Mouse (Mus musculus): ENCODE results near the gene Pard3. TPM values are rescaled to one million over a fixed set of nuclear protein-coding genes. Genes with fewer than 3 reads are reported as not detected.

Gene Pard3
- polyA plus RNA-seq, 1 experiment: 10.4 TPM

DNA sequence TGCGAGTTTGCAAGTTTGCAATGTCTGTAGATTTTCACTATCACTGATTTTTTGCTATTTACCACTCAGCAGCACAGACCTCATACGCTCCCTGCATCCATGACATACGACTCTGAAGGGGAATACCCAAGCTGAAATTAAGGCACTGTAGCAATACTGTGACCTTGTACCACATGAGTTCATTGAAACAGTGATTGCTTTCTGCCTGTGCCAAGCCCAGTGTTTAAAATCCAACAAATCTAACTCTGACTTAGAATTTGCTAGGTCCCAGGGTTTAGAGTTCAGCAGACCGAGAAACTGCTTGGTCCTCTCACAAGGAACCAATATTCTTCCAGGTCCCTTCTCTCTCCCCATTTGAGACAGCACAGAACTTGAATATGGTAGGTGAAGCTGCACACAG lies 26.7 kb downstream of the Pard3 start:
- no peaks in the 10 kb centered on the region for H3K27me3 ChIP-seq (ENCODE audit: control insufficient read depth, insufficient read depth, low read length)
- H3K36me3 ChIP-seq (ENCODE audit: control insufficient read depth, insufficient read depth, low read length): no peaks in the 10 kb centered on the region
- H3K4me1 ChIP-seq (replicated peaks; ENCODE audit: control insufficient read depth, insufficient read depth, low read length): no peaks in the 10 kb centered on the region
- no peak for DNase-seq
- H3K4me3 ChIP-seq (ENCODE audit: control insufficient read depth, insufficient read depth, low read length): no peak overlapping the region
- H3K27ac ChIP-seq (ENCODE audit: control insufficient read depth, insufficient read depth, low read length): no peak overlapping the region
- WGBS: 90% methylated on average over 4 of the region's 4 CpGs
- TF ChIP-seq POLR2A (IDR thresholded peaks at IDR 0.05; ENCODE audit: control insufficient read depth, extremely low read depth, insufficient read depth, low read length, poor library complexity) (no peak), CTCF (IDR thresholded peaks at IDR 0.05; ENCODE audit: borderline replicate concordance, control insufficient read depth, extremely low read depth, insufficient read depth, low read length, poor library complexity) (no peak)

DNA sequence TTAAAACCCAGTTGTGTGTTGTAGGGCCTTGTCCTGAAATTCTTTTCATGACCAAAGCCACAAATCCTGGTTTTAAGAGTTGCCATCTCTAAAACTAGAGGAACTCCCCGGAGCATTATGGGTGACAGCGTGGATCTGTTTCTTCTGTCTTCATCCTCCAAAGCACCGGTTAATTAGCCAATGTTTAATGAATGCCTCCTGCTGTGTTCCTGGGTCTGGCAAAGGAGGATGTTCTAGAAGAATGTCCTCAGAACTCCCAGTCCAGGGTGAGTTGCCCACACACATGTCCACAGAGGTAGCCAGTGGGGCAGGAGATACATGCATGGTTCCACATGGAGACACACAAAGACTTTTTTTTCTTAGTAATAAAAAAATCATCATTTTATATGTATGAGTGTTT lies 28.2 kb downstream of the Pard3 start:
- no peak for DNase-seq
- Histone ChIP-seq H3K4me3 (ENCODE audit: control insufficient read depth, insufficient read depth, low read length) (no peak overlapping the region), H3K4me1 (replicated peaks; ENCODE audit: control insufficient read depth, insufficient read depth, low read length) (no peaks in the 10 kb centered on the region), H3K36me3 (ENCODE audit: control insufficient read depth, insufficient read depth, low read length) (no peaks in the 10 kb centered on the region), H3K27ac (ENCODE audit: control insufficient read depth, insufficient read depth, low read length) (no peak overlapping the region), H3K27me3 (ENCODE audit: control insufficient read depth, insufficient read depth, low read length) (no peaks in the 10 kb centered on the region)
- TF ChIP-seq POLR2A (IDR thresholded peaks at IDR 0.05; ENCODE audit: control insufficient read depth, extremely low read depth, insufficient read depth, low read length, poor library complexity): no peak
- TF ChIP-seq CTCF (IDR thresholded peaks at IDR 0.05; ENCODE audit: borderline replicate concordance, control insufficient read depth, extremely low read depth, insufficient read depth, low read length, poor library complexity): no peak
- WGBS: 96% methylated on average over 3 of the region's 3 CpGs

DNA sequence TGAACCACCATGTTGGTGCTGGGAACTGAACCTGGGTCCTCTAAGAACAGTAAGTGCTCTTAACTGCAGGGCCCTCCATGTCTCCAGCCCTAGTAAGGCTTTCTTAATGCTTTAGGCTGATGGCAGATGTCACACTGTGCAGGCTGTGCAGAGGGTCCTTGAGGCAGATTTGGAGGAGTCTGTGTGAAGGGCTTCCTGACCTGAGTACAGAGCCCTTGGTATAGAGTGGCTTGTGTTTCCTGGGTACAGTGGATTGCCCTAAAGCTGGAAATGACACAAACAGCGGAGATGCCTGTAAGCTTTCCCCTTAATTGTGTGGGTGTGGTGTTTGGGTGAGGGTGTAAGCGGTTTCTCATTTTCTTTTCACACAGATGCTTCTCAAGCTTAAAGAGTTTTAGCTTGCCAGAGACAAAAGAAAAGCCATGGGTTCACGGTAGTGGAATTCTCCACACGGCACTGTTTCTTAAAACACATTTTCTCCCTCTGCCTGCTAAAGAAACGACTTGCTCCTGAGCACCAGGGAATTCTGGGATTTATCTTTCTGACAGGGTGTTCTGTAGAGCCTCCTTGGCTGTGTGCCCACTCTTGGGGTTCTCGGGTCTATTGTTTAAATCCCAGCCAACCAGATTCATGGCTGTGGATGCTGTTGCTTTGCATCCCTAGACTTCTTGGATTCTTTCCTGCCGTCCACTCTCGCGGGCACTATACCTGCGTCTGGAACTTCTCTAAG lies 28.9 kb downstream of the Pard3 start:
- TF ChIP-seq CTCF (IDR thresholded peaks at IDR 0.05; ENCODE audit: borderline replicate concordance, control insufficient read depth, extremely low read depth, insufficient read depth, low read length, poor library complexity) (no peak), POLR2A (IDR thresholded peaks at IDR 0.05; ENCODE audit: control insufficient read depth, extremely low read depth, insufficient read depth, low read length, poor library complexity) (no peak)
- Histone ChIP-seq H3K4me3 (ENCODE audit: control insufficient read depth, insufficient read depth, low read length) (no peak overlapping the region), H3K36me3 (ENCODE audit: control insufficient read depth, insufficient read depth, low read length) (no peaks in the 10 kb centered on the region), H3K27ac (ENCODE audit: control insufficient read depth, insufficient read depth, low read length) (no peak overlapping the region), H3K27me3 (ENCODE audit: control insufficient read depth, insufficient read depth, low read length) (no peaks in the 10 kb centered on the region), H3K4me1 (replicated peaks; ENCODE audit: control insufficient read depth, insufficient read depth, low read length) (no peaks in the 10 kb centered on the region)
- no peak for DNase-seq
- 39% methylated on average over 10 of the region's 10 CpGs for WGBS

DNA sequence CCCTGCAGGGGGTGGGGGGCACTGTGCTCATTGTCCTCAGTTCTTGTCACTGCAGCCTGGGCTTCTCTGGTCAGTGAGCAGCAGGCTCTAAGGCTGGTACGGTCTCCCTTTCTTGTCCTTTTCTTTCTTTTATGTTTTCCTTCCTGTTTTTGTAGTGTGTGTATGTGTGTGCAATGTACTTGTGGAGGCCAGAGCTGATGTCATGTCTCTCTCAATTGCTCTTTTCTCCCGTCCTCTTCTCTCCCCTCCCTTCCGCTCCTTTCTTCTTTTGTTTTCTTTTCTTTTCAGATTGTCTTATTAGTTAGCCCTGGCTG lies 29.4 kb downstream of the Pard3 start:
- Histone ChIP-seq H3K27ac (ENCODE audit: control insufficient read depth, insufficient read depth, low read length) (no peak overlapping the region), H3K36me3 (ENCODE audit: control insufficient read depth, insufficient read depth, low read length) (no peaks in the 10 kb centered on the region), H3K4me1 (replicated peaks; ENCODE audit: control insufficient read depth, insufficient read depth, low read length) (no peaks in the 10 kb centered on the region), H3K27me3 (ENCODE audit: control insufficient read depth, insufficient read depth, low read length) (no peaks in the 10 kb centered on the region), H3K4me3 (ENCODE audit: control insufficient read depth, insufficient read depth, low read length) (no peak overlapping the region)
- DNase-seq: no peak
- 55% methylated on average over 3 of the region's 3 CpGs for WGBS
- TF ChIP-seq CTCF (IDR thresholded peaks at IDR 0.05; ENCODE audit: borderline replicate concordance, control insufficient read depth, extremely low read depth, insufficient read depth, low read length, poor library complexity): no peak
- no peak for TF ChIP-seq POLR2A (IDR thresholded peaks at IDR 0.05; ENCODE audit: control insufficient read depth, extremely low read depth, insufficient read depth, low read length, poor library complexity)

DNA sequence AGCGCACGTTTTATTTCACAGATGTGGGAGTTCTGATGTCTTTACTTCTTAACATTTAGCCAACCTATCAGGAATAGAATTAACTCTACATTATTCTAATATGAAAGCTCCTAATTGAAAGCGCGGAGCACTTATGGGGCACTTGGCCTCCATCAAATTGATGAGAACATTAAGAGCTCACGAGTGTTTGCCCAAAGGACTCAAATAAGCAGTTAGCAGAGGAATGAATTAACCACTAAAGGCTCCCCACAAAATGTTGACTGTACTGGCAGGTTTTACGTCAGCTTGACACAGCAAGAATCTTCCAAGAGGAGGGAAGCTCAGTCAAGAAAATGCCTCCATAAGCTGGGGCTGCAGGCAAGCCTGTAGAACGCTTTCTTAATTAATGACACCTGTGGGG lies 32.1 kb downstream of the Pard3 start:
- WGBS: 95% methylated on average over 7 of the region's 7 CpGs
- H3K4me3 ChIP-seq (ENCODE audit: control insufficient read depth, insufficient read depth, low read length): no peak overlapping the region
- no peak overlapping the region for H3K27ac ChIP-seq (ENCODE audit: control insufficient read depth, insufficient read depth, low read length)
- H3K27me3 ChIP-seq (ENCODE audit: control insufficient read depth, insufficient read depth, low read length): no peaks in the 10 kb centered on the region
- no peak for DNase-seq
- no peaks in the 10 kb centered on the region for H3K36me3 ChIP-seq (ENCODE audit: control insufficient read depth, insufficient read depth, low read length)
- TF ChIP-seq CTCF (IDR thresholded peaks at IDR 0.05; ENCODE audit: borderline replicate concordance, control insufficient read depth, extremely low read depth, insufficient read depth, low read length, poor library complexity) (no peak), POLR2A (IDR thresholded peaks at IDR 0.05; ENCODE audit: control insufficient read depth, extremely low read depth, insufficient read depth, low read length, poor library complexity) (no peak)
- no peaks in the 10 kb centered on the region for H3K4me1 ChIP-seq (replicated peaks; ENCODE audit: control insufficient read depth, insufficient read depth, low read length)

DNA sequence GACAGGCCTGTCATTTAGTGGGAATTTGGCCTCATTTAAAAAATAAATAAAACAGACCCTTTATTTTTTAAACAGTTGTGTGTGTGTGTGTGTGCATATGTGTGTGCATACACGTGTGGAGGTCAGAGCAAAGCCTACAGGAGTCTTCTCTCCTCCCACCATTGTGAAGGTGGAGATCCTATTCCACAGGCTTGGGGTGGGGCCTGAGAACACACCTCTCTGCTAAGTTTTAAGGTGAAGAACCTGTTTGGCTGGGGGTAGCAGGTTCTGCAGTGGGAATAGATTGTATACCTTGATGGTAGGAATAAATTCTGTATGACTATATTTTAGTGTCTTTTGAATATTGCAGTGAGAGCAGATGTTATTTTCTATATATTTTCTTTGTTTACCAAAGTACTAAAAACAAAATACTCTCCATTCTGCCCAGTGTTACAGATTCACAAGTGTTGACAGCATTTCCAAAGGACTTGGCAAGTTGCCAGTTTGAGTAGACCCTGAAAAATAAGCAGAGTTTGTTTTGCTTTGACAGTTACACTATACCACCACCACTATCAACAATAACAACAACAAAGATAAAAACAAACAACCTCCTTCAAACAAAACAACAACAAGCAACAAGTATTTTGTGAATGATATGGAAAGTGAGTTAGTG lies 35.9 kb downstream of the Pard3 start:
- Histone ChIP-seq H3K27ac (ENCODE audit: control insufficient read depth, insufficient read depth, low read length) (no peak overlapping the region), H3K27me3 (ENCODE audit: control insufficient read depth, insufficient read depth, low read length) (no peaks in the 10 kb centered on the region), H3K36me3 (ENCODE audit: control insufficient read depth, insufficient read depth, low read length) (no peaks in the 10 kb centered on the region), H3K4me1 (replicated peaks; ENCODE audit: control insufficient read depth, insufficient read depth, low read length) (no peaks in the 10 kb centered on the region), H3K4me3 (ENCODE audit: control insufficient read depth, insufficient read depth, low read length) (no peak overlapping the region)
- WGBS: 82% methylated on average over 1 of the region's 1 CpGs
- no peak for DNase-seq
- TF ChIP-seq CTCF (IDR thresholded peaks at IDR 0.05; ENCODE audit: borderline replicate concordance, control insufficient read depth, extremely low read depth, insufficient read depth, low read length, poor library complexity) (no peak), POLR2A (IDR thresholded peaks at IDR 0.05; ENCODE audit: control insufficient read depth, extremely low read depth, insufficient read depth, low read length, poor library complexity) (no peak)
